Mouse (Mus musculus) hindbrain, embryonic 11.5 days (tissue): ENCODE data around the gene Serac1. TPM values are rescaled to one million over a fixed set of nuclear protein-coding genes. Genes with fewer than 3 reads are reported as not detected.

Source experiments
- ATAC-seq: fragments of 200-750 bp; cut with Nextera tagmentation; 2 replicates; pipeline ENCODE4 v1.8.0; 2017; ENCODE audit warnings: mild to moderate bottlenecking, moderate TSS enrichment, moderate library complexity; ENCODE audit not compliant: low FRiP score
- DNase-seq: peaks from one replicate; pipeline ENCODE4 v3.0.0-alpha.2; 2015; ENCODE audit warnings: low spot score
- H3K27ac ChIP-seq: fragments of 300-500 bp; sonication (generic); 2 replicates; pipeline ENCODE4 v1.5.1; 2014; ENCODE audit warnings: mild to moderate bottlenecking, low read depth, low read length
- H3K27me3 ChIP-seq: fragments of 300-500 bp; sonication (generic); 2 replicates; pipeline ENCODE4 v1.6.1; 2014; ENCODE audit warnings: mild to moderate bottlenecking, low read length, moderate library complexity, mixed read lengths; ENCODE audit not compliant: control insufficient read depth, insufficient read depth
- H3K36me3 ChIP-seq: fragments of 300-500 bp; sonication (generic); 2 replicates; pipeline ENCODE4 v1.6.1; 2014; ENCODE audit warnings: mild to moderate bottlenecking, low read length, moderate library complexity, mixed read lengths; ENCODE audit not compliant: control insufficient read depth, insufficient read depth
- H3K4me1 ChIP-seq: fragments of 300-500 bp; sonication (generic); replicated peaks from 2 replicates; pipeline ENCODE4 v1.6.1; 2014; ENCODE audit warnings: low read length, mixed read lengths; ENCODE audit not compliant: control insufficient read depth, insufficient read depth
- H3K4me2 ChIP-seq: fragments of 300-500 bp; sonication (generic); replicated peaks from 2 replicates; pipeline ENCODE4 v1.6.1; 2014; ENCODE audit warnings: mild to moderate bottlenecking, low read depth, low read length
- H3K4me3 ChIP-seq: fragments of 300-500 bp; sonication (generic); 2 replicates; pipeline ENCODE4 v1.5.1; 2014; ENCODE audit warnings: low read depth, low read length
- H3K9ac ChIP-seq: fragments of 300-500 bp; sonication (generic); 2 replicates; pipeline ENCODE4 v1.6.1; 2014; ENCODE audit warnings: low read depth, low read length
- H3K9me3 ChIP-seq: fragments of 300-500 bp; sonication (generic); 2 replicates; pipeline ENCODE4 v1.6.1; 2016; ENCODE audit warnings: low read length; ENCODE audit not compliant: control insufficient read depth
- WGBS: fragments of 180-500 bp; shearing (Covaris S2); extraction: QIAGEN DNeasy Blood & Tissue Kit; methylation state at CpG from one replicate; pipeline ENCODE4 v1.1.7; 2014; 5-methylcytosine and 5-hydroxymethylcytosine counted together
- polyA plus RNA-seq: library from polyadenylated mRNA; unstranded; fragments of >200 nt; fragmentation: Nextera tagmentation; extraction: Ambion mirVana; gene quantifications from 2 replicates; pipeline ENCODE4 v1.2.1, GENCODE M21; 2014

Serac1 gene
- polyA plus RNA-seq, 1 experiment from 2014 or later, result 8.0 TPM

- no peaks in the 10 kb centered on the region for H3K36me3 ChIP-seq
Measured at GRCm38 (mm10) chr17:5997380-5998234, 81.9 kb downstream of the Serac1 start.

GRCm38 (mm10) chr17:5996589-5996988, 83.0 kb downstream of the Serac1 start:
- no peaks in the 10 kb centered on the region for H3K27me3 ChIP-seq
- no peak overlapping the region for H3K4me3 ChIP-seq
- H3K9ac ChIP-seq, result no peak overlapping the region
- no peaks in the 10 kb centered on the region for H3K36me3 ChIP-seq
- no peak for DNase-seq
- no peak for ATAC-seq
- no peaks in the 10 kb centered on the region; the same call in 1 of the 2 replicates for H3K4me1 ChIP-seq
- H3K4me2 ChIP-seq, result no peak overlapping the region
- H3K27ac ChIP-seq, result no peak overlapping the region
- H3K9me3 ChIP-seq, result no peaks in the 10 kb centered on the region
- 77% methylated on average over 14 of the region's 14 CpGs for WGBS

More at GRCm38 (mm10) chr17:5997380-5998234, 81.9 kb downstream of the Serac1 start:
- Histone ChIP-seq H3K27ac (no peak overlapping the region), H3K4me3 (no peak overlapping the region), H3K4me2 (no peak overlapping the region), H3K4me1 (no peaks in the 10 kb centered on the region; the same call in 1 of the 2 replicates), H3K9ac (no peak overlapping the region), H3K27me3 (no peaks in the 10 kb centered on the region), H3K9me3 (no peaks in the 10 kb centered on the region)
- ATAC-seq (no peak), DNase-seq (no peak)
- WGBS, result 85% methylated on average over 16 of the region's 16 CpGs

- 87% methylated on average over 6 of the region's 6 CpGs for WGBS
- Histone ChIP-seq H3K9ac (no peak overlapping the region), H3K27me3 (no peaks in the 10 kb centered on the region), H3K36me3 (no peaks in the 10 kb centered on the region), H3K4me2 (no peak overlapping the region), H3K4me1 (no peaks in the 10 kb centered on the region; the same call in 1 of the 2 replicates), H3K9me3 (no peaks in the 10 kb centered on the region), H3K27ac (no peak overlapping the region), H3K4me3 (no peak overlapping the region)
- ATAC-seq (no peak), DNase-seq (no peak)
Measured at GRCm38 (mm10) chr17:5994606-5995005, 84.9 kb downstream of the Serac1 start.

DNA sequence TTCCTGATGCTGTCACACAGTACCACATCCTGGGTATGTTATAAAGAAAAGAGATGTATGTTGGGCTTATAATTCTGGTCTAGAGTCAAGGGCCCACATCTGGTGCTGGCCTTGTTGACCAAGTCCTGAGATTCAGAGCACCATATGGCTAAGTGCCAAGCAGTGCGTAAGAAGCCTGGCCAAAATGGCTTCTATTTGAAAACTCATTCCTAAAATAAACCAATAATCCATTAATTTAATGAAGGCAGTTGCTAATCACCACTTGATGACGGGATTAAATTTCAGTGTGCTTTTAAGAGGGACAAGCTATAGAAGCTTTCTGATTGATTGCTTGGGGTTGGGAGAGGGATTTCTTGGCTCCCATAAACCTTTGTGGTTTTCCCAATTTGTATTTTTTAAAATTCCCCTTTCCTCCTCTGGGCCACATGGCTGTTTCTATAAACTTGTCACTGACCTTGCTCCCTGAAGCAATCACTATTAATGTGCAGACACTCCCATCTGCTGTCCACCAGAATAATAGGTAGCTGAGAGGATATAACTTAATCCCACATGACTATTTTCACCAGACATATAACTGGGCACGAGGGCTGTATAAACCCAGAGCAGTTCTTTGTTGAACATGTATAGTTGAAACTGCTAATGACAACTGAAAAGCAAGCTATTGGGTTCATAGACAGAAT, 85.8 kb downstream of the Serac1 start:
- H3K27me3 ChIP-seq, result no peaks in the 10 kb centered on the region
- no peaks in the 10 kb centered on the region; the same call in 1 of the 2 replicates for H3K4me1 ChIP-seq
- no peak overlapping the region for H3K9ac ChIP-seq
- H3K36me3 ChIP-seq, result no peaks in the 10 kb centered on the region
- ATAC-seq (no peak), DNase-seq (no peak)
- no peak overlapping the region for H3K4me3 ChIP-seq
- WGBS, result 81% methylated on average over 3 of the region's 3 CpGs
- H3K9me3 ChIP-seq, result no peaks in the 10 kb centered on the region
- no peak overlapping the region for H3K4me2 ChIP-seq
- H3K27ac ChIP-seq, result no peak overlapping the region

GRCm38 (mm10) chr17:5992866-5993580, 86.5 kb downstream of the Serac1 start:
- Histone ChIP-seq H3K27ac (no peak overlapping the region), H3K4me1 (no peaks in the 10 kb centered on the region; the same call in 1 of the 2 replicates), H3K9ac (no peak overlapping the region), H3K36me3 (no peaks in the 10 kb centered on the region), H3K4me2 (no peak overlapping the region), H3K9me3 (no peaks in the 10 kb centered on the region), H3K4me3 (no peak overlapping the region), H3K27me3 (no peaks in the 10 kb centered on the region)
- DNase-seq (no peak), ATAC-seq (no peak)
- WGBS, result 68% methylated on average over 5 of the region's 5 CpGs

Other genes with a start within 250 kb of the Serac1 start
- 20.7 and 22.5 TPM in 2 replicates for gene Snx9, start 238.4 kb downstream of the Serac1 start, polyA plus RNA-seq
- 1.3 and 1.8 TPM in 2 replicates for gene Synj2, start 138.5 kb downstream of the Serac1 start, polyA plus RNA-seq
- gene Gtf2h5, start within 50 bp of the Serac1 start, polyA plus RNA-seq, result 160 and 167 TPM in 2 replicates
- gene Tulp4, start 26.7 kb upstream of the Serac1 start, polyA plus RNA-seq, result 129 and 178 TPM in 2 replicates
- gene Tmem181a, start 177.1 kb upstream of the Serac1 start, polyA plus RNA-seq, result 24.2 and 27.1 TPM in 2 replicates
- gene Dynlt1a, start 237.8 kb upstream of the Serac1 start, polyA plus RNA-seq, result 37.0 and 41.8 TPM in 2 replicates